Mouse (Mus musculus): Measurements from ENCODE around the gene Hacd2.

DNA sequence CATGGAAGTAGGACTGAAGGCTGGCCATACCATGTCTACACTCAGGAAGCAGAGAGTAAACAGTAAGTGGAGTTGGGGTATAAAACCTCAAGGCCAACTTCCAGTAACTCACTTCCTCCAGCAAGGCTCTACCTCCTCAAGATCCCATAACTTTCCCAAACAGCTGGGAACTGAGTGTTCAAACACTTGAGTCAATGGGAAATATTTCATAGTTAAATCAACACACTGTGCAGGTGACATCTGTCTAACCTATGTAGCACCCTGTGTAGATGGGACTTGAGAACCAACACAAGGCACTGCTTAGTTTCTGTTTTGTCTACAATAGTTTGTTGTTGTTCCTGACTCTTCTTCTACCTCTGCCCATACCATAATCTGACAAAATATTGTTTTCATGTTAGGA is 13.8 kb upstream of the Hacd2 start:
- TF ChIP-seq POLR2A (IDR thresholded peaks at IDR 0.05; ENCODE audit: extremely low read depth, insufficient read depth, low read length) (no peak), CTCF (IDR thresholded peaks at IDR 0.05; ENCODE audit: extremely low read depth, insufficient read depth, low read length) (no peak)

All from cortical plate, adult 2 months (tissue).